Mouse (Mus musculus) thymus, postnatal 36 days (tissue): ENCODE results near the gene Jak2.

Source experiments
- DNase-seq, 2 experiments: peaks; one replicate each; pipeline ENCODE4 v3.0.0; 2022; ENCODE audit warnings: mixed read lengths in 2 of 2

The Jak2 gene

DNA sequence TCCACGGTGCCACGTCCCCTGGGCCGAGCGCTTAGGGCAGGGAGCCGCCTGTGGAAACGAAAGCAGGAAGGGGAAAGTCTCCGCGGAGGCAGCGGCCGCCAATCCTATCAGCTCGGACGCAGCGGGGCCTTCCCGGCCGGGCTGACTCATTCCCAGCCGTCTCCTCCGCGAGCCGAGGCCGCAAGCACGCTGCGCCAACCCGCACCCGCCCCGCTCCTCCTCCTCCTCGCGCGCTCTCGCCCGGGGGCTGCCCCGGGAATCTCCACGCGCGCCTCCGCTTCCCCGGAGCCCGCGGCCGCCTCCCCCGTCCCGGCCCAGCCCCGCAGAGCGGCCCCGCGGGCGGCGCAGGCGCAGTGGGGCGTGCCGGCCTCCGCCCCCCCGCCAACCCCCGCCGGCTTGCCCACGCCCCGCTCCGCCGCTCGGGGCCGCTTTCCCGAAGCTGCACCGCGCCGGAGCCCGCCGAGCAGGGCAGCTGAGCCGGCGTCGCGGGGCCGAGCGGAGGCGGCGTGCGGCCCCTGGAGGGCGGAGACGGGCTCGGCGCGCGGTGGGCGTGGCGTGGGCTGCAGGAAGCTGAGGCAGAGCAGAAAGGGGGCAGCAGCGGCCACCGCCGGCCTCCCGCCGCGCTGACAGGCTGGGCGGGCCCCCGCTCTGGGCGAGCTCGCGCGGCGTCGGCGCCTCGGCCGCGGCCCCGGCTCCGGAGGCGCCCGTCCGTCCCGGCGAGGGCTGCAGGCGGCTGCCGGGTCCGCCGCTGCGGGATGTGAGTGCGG, at the start of gene Jak2:
Gene Jak2 (plus strand): TSS at position 638 of the 767 bp plus-strand sequence.
- DNase-seq: peak; percentile 92 to 95

GRCm38 (mm10) chr19:29203337-29203736, 48.3 kb upstream of the Jak2 start:
- no peak for DNase-seq

DNA sequence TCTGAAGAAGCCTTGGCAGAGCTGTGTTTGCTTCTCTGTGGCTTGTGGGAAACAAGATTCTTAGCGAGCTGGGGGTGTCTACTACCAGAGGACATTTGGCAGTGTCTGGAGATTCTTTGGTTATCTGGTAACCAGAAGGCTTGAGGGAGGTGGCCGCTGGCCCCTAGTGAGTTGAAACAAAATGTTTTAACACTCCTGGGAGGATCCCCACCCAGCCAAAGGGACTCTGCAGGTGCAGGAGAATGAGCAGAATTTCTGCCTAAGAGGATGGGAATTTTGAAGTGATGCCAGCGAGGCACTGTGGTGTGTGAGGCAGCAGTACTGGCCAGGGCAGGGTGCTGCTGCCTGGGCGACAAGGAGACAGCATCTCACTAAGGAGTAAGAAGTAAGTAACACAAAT, 47.0 kb upstream of the Jak2 start:
- DNase-seq: no peak

DNA sequence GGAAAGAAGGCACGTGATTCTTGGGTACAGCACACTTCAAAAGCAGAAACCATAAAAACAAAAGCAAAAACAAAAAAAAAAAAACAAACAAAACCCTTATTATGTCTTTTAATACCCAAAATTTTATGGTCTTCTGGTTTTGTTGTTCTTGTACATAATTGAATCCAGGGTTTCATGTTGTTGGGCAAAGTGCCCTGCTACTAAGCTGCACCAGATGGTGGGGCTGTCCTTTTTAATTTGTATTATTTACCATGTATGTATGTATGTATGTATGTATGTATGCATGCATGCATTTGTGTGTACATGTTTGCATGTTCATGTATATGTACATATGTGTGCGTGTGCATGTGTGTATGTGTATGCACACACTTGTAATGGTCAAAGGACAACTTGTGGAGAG, 46.4 kb upstream of the Jak2 start:
- no peak for DNase-seq

DNA sequence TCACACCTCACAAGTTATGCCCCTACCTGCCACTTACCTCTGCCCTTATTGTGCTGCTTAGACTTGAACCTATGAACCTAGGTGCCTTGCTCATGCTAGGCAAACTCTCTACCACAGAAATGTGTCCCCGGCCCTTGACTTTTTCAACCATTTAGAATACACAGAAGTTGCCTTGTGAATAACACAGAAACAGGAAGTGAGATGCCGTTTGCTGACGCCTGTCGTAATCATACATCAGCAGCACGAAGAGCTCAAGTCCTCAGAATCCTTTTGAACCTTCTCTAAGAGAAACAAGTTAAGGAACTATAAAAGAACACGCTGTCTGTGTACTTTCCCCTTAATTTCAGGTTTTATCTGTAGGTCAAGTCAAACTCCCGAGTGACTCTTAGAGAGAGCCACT, 41.7 kb upstream of the Jak2 start:
- DNase-seq: peak in 1 of 2 experiments; percentile 7

- peak in 1 of 2 experiments; percentile 10 for DNase-seq
Measured at GRCm38 (mm10) chr19:29210319-29210718, 41.3 kb upstream of the Jak2 start.

DNA sequence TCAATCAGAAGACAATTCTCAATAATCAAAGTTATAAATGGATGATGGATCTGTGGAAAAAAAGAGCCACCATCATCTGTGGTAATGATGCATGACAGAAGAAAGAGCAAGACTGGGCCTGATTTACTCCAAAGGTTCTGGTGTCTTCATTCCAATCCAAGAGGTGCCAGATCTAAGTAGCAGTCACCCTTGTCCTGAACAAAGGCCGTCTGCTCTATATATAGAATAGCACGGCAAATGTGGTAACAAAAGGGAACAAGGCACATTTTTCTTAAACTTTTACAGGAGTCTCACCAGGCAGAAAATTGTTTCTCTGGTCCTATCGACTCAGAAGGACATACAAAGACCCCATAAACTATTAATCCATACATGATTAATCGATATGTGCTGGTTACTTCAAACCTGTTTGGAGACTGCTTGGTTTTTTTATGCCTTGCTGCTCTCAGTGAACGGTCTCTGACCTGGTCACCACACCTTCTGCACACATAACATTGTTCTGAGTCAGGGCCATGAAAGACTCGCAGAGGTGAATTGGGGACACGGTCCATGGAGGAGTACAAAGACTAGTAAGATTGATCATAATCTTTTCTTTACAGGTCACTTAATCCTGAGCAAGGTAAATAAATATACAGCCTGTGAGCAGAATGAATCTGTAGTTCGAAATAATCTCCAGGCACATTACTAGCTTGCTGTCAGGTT, 35.7 kb upstream of the Jak2 start:
- no peak for DNase-seq

GRCm38 (mm10) chr19:29221867-29222266, 29.8 kb upstream of the Jak2 start:
- no peak for DNase-seq

GRCm38 (mm10) chr19:29224968-29225367, 26.7 kb upstream of the Jak2 start:
- no peak for DNase-seq

DNA sequence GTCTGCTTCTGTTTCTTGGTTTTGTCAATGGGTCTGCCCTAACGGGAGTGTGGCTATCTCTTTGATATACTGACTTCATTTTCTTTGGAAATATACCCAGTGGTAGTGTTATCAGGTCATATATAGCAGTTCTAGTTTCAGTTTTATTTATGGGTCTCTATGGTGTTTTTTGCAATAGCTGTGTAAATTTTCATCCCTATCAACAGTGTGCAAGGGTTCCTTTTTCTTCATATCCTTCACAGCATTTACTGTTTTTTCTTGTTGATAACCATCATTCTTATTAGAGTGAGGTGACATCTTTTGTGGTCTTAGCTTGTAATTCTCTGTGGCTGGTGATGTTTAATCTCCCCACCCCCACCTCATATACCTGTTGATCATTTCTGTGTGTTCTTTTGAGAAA, 24.6 kb upstream of the Jak2 start:
- DNase-seq: no peak

DNA sequence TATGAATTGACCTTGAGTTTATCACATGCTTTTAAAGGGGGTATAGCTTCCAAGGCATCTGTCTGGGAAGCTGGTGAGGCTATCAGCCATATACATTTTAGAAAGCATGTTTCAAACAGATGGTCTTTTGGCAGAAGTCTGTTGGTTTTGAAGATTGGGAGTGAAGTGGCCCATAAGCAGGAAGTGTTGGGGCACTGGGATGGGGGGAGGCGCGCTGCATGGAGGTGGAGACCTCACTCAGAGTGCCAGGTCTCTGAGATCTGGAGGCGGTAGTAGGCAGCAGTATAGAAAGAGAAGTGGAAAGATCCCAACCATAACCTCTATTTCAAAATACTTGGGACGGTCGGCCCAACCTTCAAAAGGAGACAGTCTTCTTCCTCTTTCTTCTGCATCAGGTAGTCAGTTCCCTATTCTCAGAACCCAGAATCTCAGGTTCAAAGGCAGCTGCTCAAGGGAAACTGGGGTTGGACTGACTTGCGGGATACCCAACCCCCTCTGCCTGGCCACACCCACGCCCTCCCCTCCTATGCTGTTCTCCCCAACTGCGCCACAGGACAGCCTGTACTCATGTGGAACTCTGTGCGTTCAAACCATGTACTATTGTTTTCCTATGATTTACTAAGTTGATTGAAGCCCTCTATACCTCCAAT, 23.6 kb upstream of the Jak2 start:
- DNase-seq: peak; percentile 24 to 37

GRCm38 (mm10) chr19:29228989-29229388, 22.6 kb upstream of the Jak2 start:
- no peak for DNase-seq

- DNase-seq: no peak
Measured at GRCm38 (mm10) chr19:29232738-29233137, 18.9 kb upstream of the Jak2 start.

DNA sequence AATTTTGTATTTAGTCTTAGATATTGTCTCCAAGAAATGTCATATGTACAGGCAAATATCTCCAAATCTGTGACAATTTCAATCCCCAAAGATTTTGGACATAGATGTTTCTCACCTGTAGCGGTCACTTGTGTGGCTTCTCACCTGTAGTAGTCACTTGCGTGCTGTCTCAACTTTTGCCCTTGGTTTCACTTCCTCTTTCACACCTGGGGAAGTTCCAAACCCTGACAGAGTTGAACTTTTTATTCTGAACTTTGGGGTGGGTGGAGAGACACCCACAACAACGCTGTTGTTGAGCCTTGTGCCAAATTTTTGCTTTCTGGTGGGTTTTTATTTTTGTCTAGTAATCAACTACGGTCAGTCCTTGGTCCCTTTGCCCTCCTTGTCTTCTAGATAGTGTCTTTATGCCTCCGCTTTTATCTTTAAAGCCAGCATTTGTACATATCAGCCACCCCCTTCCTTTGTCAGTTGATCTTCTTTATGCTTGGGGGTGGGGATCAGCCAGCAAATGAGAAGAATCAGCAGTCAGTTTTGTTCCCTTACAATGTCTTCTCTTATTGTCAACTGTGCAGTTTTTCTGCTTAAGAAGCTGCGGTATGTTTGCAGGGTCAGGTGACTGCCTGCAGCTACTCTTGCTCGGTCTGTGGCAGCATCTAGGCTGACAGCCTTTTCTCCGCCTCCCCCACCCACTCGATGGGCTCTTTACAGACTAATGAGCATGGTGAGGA, 14.8 kb upstream of the Jak2 start:
- peak; percentile 24 to 50 for DNase-seq

DNA sequence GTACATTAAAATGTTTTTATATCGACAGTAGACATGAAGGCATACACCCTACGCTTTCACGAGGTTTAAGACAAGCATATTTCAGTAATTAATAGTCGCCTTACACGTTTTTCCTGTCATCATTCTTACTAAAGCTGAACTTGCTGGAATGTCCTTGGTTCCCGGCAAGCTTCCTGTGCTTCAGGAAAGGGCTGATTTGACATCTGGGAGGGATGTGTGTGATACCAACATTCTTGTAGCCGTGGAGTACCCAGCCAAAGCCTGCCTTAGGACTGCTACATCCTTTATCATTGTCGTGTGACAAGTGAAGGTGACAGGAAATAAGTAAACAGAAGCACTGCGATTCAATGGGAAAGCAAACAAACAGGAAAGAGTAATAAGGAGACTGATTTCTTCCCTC, 13.5 kb upstream of the Jak2 start:
- DNase-seq: no peak

- DNase-seq: no peak
Measured at GRCm38 (mm10) chr19:29239513-29240235, 12.0 kb upstream of the Jak2 start.

DNA sequence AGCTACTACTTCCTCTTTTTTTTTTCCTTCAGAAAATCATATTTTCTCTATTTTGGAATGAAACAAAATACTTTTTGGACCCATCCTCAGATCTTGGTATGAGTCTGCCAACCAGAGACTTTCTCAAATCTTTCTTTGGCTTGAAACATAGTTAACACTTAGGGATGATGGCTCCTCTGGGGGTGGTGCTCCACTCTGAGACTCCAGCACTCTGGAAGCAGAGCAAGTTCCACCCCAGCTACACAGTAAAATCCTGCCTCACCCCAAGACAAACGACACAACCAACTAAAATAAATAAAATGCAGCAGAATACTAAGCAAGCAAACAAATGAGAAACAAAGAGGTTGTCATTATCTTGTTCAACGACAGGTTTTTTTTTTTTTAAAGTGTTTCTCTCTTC, 11.0 kb upstream of the Jak2 start:
- DNase-seq: no peak

- no peak for DNase-seq
Measured at GRCm38 (mm10) chr19:29241581-29241980, 10.0 kb upstream of the Jak2 start.

DNA sequence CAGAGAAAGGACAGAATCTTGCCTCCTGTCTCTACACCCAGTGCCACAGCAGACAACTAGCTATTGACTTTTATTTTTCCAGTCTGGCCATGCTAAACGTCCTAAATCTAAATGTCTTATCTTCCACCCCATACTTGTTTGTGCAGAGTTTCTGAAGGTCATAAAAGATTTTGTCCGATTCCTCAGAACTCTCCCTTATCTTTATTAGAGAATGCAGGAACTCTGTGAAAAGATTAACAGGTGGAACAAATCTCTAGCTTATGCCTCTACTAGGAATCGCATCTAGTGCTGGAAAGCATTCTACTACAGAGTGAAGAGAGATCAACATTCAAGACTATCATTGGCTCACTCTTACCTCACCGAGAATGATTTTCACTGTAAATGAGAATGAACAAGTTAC, 1.7 kb upstream of the Jak2 start:
- DNase-seq: no peak

GRCm38 (mm10) chr19:29251958-29252801, 552 bp downstream of the Jak2 start:
- DNase-seq: peak; percentile 64 to 74

- DNase-seq: peak in 1 of 2 experiments; percentile 11
Measured at GRCm38 (mm10) chr19:29252831-29253545, 1.4 kb downstream of the Jak2 start.
